Mouse (Mus musculus): ENCODE measurements around the gene Prdm16.

Prdm16 gene

GRCm38 (mm10) chr4:154558041-154558440 lies 78.6 kb downstream of the Prdm16 start:
- DNase-seq (ENCODE audit: low read depth, low spot score): no peak

- DNase-seq (ENCODE audit: low read depth, low spot score): no peak
Observed at GRCm38 (mm10) chr4:154557168-154557567, 79.5 kb downstream of the Prdm16 start.

GRCm38 (mm10) chr4:154556418-154556817 lies 80.3 kb downstream of the Prdm16 start:
- no peak for DNase-seq (ENCODE audit: low read depth, low spot score)

- no peak for DNase-seq (ENCODE audit: low read depth, low spot score)
Observed at GRCm38 (mm10) chr4:154549961-154550393, 86.7 kb downstream of the Prdm16 start.

- DNase-seq (ENCODE audit: low read depth, low spot score): no peak
Observed at GRCm38 (mm10) chr4:154549497-154549896, 87.2 kb downstream of the Prdm16 start.

GRCm38 (mm10) chr4:154547176-154547855 lies 89.4 kb downstream of the Prdm16 start:
- DNase-seq (ENCODE audit: low read depth, low spot score): no peak

- no peak for DNase-seq (ENCODE audit: low read depth, low spot score)
Observed at GRCm38 (mm10) chr4:154545296-154545695, 91.4 kb downstream of the Prdm16 start.

- no peak for DNase-seq (ENCODE audit: low read depth, low spot score)
Observed at GRCm38 (mm10) chr4:154543921-154544320, 92.8 kb downstream of the Prdm16 start.

- no peak for DNase-seq (ENCODE audit: low read depth, low spot score)
Observed at GRCm38 (mm10) chr4:154543128-154543527, 93.5 kb downstream of the Prdm16 start.

- no peak for DNase-seq (ENCODE audit: low read depth, low spot score)
Observed at GRCm38 (mm10) chr4:154542568-154542967, 94.1 kb downstream of the Prdm16 start.

- no peak for DNase-seq (ENCODE audit: low read depth, low spot score)
Observed at GRCm38 (mm10) chr4:154541632-154542276, 94.9 kb downstream of the Prdm16 start.

GRCm38 (mm10) chr4:154540671-154541070 lies 96.0 kb downstream of the Prdm16 start:
- peak; percentile 18 for DNase-seq (ENCODE audit: low read depth, low spot score)

GRCm38 (mm10) chr4:154539703-154540102 lies 97.0 kb downstream of the Prdm16 start:
- DNase-seq (ENCODE audit: low read depth, low spot score): no peak

- DNase-seq (ENCODE audit: low read depth, low spot score): peak; percentile 38
Observed at GRCm38 (mm10) chr4:154538727-154539126, 97.9 kb downstream of the Prdm16 start.

GRCm38 (mm10) chr4:154536110-154536509 lies 100.6 kb downstream of the Prdm16 start:
- DNase-seq (ENCODE audit: low read depth, low spot score): no peak

- DNase-seq (ENCODE audit: low read depth, low spot score): no peak
Observed at GRCm38 (mm10) chr4:154531368-154531767, 105.3 kb downstream of the Prdm16 start.

GRCm38 (mm10) chr4:154530336-154530735 lies 106.3 kb downstream of the Prdm16 start:
- DNase-seq (ENCODE audit: low read depth, low spot score): no peak

- DNase-seq (ENCODE audit: low read depth, low spot score): no peak
Observed at GRCm38 (mm10) chr4:154527506-154527905, 109.2 kb downstream of the Prdm16 start.

GRCm38 (mm10) chr4:154526351-154526786 lies 110.3 kb downstream of the Prdm16 start:
- no peak for DNase-seq (ENCODE audit: low read depth, low spot score)

GRCm38 (mm10) chr4:154523898-154524297 lies 112.8 kb downstream of the Prdm16 start:
- DNase-seq (ENCODE audit: low read depth, low spot score): no peak

GRCm38 (mm10) chr4:154521881-154522676 lies 114.6 kb downstream of the Prdm16 start:
- no peak for DNase-seq (ENCODE audit: low read depth, low spot score)

GRCm38 (mm10) chr4:154519470-154520037 lies 117.1 kb downstream of the Prdm16 start:
- no peak for DNase-seq (ENCODE audit: low read depth, low spot score)

All from ZHBTc4 (cell line).